Mouse (Mus musculus) colon, adult 2 months (tissue): ENCODE data around the gene Acp6. TPM values are rescaled to one million over a fixed set of nuclear protein-coding genes. Genes with fewer than 3 reads are reported as not detected.

Source experiments
- polyA plus RNA-seq: library from polyadenylated mRNA; depleted of rRNA; stranded (reverse); fragments of >200 nt; gene quantifications from 2 replicates; pipeline ENCODE4 v1.2.3, GENCODE M21; 2012; rRNA removed

The Acp6 gene
- 46.4 and 50.4 TPM in 2 replicates for polyA plus RNA-seq

GRCm38 (mm10) chr3:97158611-97159508, at the start of gene Acp6:
Acp6 (plus strand) TSS chr3:97158777.

Other genes starting within 250 kb of the Acp6 start
- not detected in 2 replicates for gene Gja8, start 232.8 kb upstream of the Acp6 start, polyA plus RNA-seq
- gene Bcl9, start 139.1 kb downstream of the Acp6 start, polyA plus RNA-seq = 12.1 and 12.5 TPM in 2 replicates